Mouse (Mus musculus) spleen, adult 2 months (tissue): ENCODE results near the gene Gpr157. TPM values are rescaled to one million over a fixed set of nuclear protein-coding genes. Genes with fewer than 3 reads are reported as not detected.

Source experiments
- DNase-seq, 2 experiments: peaks; one replicate each; pipeline versions ENCODE4 v3.0.0 to v3.0.0-alpha.2; 2012 to 2021; ENCODE audit warnings: low spot score in 2 of 2, low read depth in 1 of 2
- H3K27ac ChIP-seq: fragments of 200-500 bp; 2 replicates; pipeline ENCODE4 v1.5.1; 2012; ENCODE audit warnings: low read length, inconsistent platforms; ENCODE audit not compliant: insufficient read depth
- H3K27me3 ChIP-seq: fragments of 200-500 bp; 2 replicates; pipeline ENCODE4 v1.6.1; 2012; ENCODE audit warnings: mild to moderate bottlenecking, moderate library complexity, low read length, inconsistent platforms; ENCODE audit not compliant: control insufficient read depth, insufficient read depth
- H3K36me3 ChIP-seq: fragments of 200-500 bp; 2 replicates; pipeline ENCODE4 v1.6.1; 2012; ENCODE audit warnings: mild to moderate bottlenecking, low read length, inconsistent platforms; ENCODE audit not compliant: control insufficient read depth, insufficient read depth
- H3K4me1 ChIP-seq: fragments of 200-500 bp; 2 replicates; pipeline ENCODE4 v1.6.1; 2011; ENCODE audit warnings: inconsistent platforms; ENCODE audit not compliant: control insufficient read depth, insufficient read depth, insufficient read length
- H3K4me3 ChIP-seq: fragments of 200-500 bp; 2 replicates; pipeline ENCODE4 v1.5.1; 2011; ENCODE audit warnings: mild to moderate bottlenecking, inconsistent platforms; ENCODE audit not compliant: insufficient read depth, insufficient read length; ENCODE audit errors: extremely low read depth
- CTCF ChIP-seq: fragments of 200-500 bp; IDR thresholded peaks from 2 replicates; pipeline ENCODE4 v1.5.1; 2011; ENCODE audit warnings: mild to moderate bottlenecking, inconsistent platforms; ENCODE audit not compliant: insufficient read depth, insufficient read length, insufficient replicate concordance; ENCODE audit errors: extremely low read depth
- POLR2A ChIP-seq: fragments of 200-500 bp; IDR thresholded peaks from 2 replicates; pipeline ENCODE4 v1.6.1; 2011; ENCODE audit warnings: low read depth, low read length, inconsistent platforms
- whole genome bisulfite sequencing: fragments of 180-500 bp; shearing (Covaris S2); methylation state at CpG from one replicate; pipeline ENCODE4 v1.1.7; 2018; 5-methylcytosine and 5-hydroxymethylcytosine counted together
- polyA plus RNA-seq: library from polyadenylated mRNA; depleted of rRNA; stranded (reverse); fragments of >200 nt; gene quantifications from 2 replicates; pipeline ENCODE4 v1.2.3, GENCODE M21; 2012

Gene Gpr157
- polyA plus RNA-seq, 1 experiment = 4.2 TPM

GRCm38 (mm10) chr4:150059841-150060468, 27.2 kb upstream of the Gpr157 start:
- DNase-seq = peak; percentile 23 to 29
- H3K27ac ChIP-seq = peak overlapping the region; percentile 2; the same call in 1 of the 2 replicates
- H3K4me1 ChIP-seq = peaks cover 16% of the 10 kb centered on the region; the same call in 1 of the 2 replicates
- no peaks in the 10 kb centered on the region for H3K36me3 ChIP-seq
- no peaks in the 10 kb centered on the region for H3K27me3 ChIP-seq
- H3K4me3 ChIP-seq = no peak overlapping the region
- WGBS = 15% methylated on average over 9 of the region's 9 CpGs
- TF ChIP-seq POLR2A = no peak
- no peak for TF ChIP-seq CTCF

GRCm38 (mm10) chr4:150060469-150061170, 26.5 kb upstream of the Gpr157 start:
- peaks cover 16% of the 10 kb centered on the region; the same call in 1 of the 2 replicates for H3K4me1 ChIP-seq
- DNase-seq = no peak
- H3K27me3 ChIP-seq = no peaks in the 10 kb centered on the region
- peak overlapping the region; percentile 2; the same call in 1 of the 2 replicates for H3K27ac ChIP-seq
- H3K4me3 ChIP-seq = no peak overlapping the region
- 48% methylated on average over 23 of the region's 23 CpGs for WGBS
- H3K36me3 ChIP-seq = no peaks in the 10 kb centered on the region
- TF ChIP-seq POLR2A = no peak

GRCm38 (mm10) chr4:150061432-150062225, 25.5 kb upstream of the Gpr157 start:
- Histone ChIP-seq H3K27ac (no peak overlapping the region), H3K4me3 (no peak overlapping the region)
- 87% methylated on average over 16 of the region's 16 CpGs for WGBS

GRCm38 (mm10) chr4:150066706-150067323, 20.4 kb upstream of the Gpr157 start:
- Histone ChIP-seq H3K4me1 (no peaks in the 10 kb centered on the region), H3K27me3 (no peaks in the 10 kb centered on the region), H3K4me3 (no peak overlapping the region), H3K36me3 (no peaks in the 10 kb centered on the region), H3K27ac (no peak overlapping the region)
- DNase-seq = no peak
- no peak for TF ChIP-seq CTCF
- no peak for TF ChIP-seq POLR2A
- 87% methylated on average over 17 of the region's 17 CpGs for WGBS

More at GRCm38 (mm10) chr4:150061432-150062225, 25.5 kb upstream of the Gpr157 start:
- DNase-seq = no peak
- no peak for TF ChIP-seq CTCF
- no peak for TF ChIP-seq POLR2A
- Histone ChIP-seq H3K4me1 (peaks cover 16% of the 10 kb centered on the region; the same call in 1 of the 2 replicates), H3K36me3 (no peaks in the 10 kb centered on the region), H3K27me3 (no peaks in the 10 kb centered on the region)

- no peak for DNase-seq
- no peaks in the 10 kb centered on the region for H3K36me3 ChIP-seq
- 93% methylated on average over 12 of the region's 12 CpGs for WGBS
- H3K27ac ChIP-seq = no peak overlapping the region
- H3K4me1 ChIP-seq = no peaks in the 10 kb centered on the region
- H3K27me3 ChIP-seq = no peaks in the 10 kb centered on the region
- TF ChIP-seq POLR2A (no peak), CTCF (no peak)
- no peak overlapping the region for H3K4me3 ChIP-seq
These were observed 18.9 kb upstream of the Gpr157 start for GRCm38 (mm10) chr4:150068216-150068615.

GRCm38 (mm10) chr4:150070136-150070535, 17.0 kb upstream of the Gpr157 start:
- DNase-seq = no peak
- Histone ChIP-seq H3K27ac (no peak overlapping the region), H3K4me1 (no peaks in the 10 kb centered on the region), H3K36me3 (no peaks in the 10 kb centered on the region), H3K4me3 (no peak overlapping the region), H3K27me3 (no peaks in the 10 kb centered on the region)
- WGBS = 90% methylated on average over 8 of the region's 8 CpGs
- TF ChIP-seq CTCF (no peak), POLR2A (no peak)
